Mouse (Mus musculus) ovary, postnatal 14 days (tissue): ENCODE measurements around the gene Drg1.
A peak's percentile ranks its signal among the peaks of the same experiment; 100 is the strongest.

Experiments used
- DNase-seq: peaks from one replicate; pipeline ENCODE4 v3.0.0; 2022; ENCODE audit warnings: low spot score

Gene Drg1

GRCm38 (mm10) chr11:3289803-3290639, 23.8 kb upstream of the Drg1 start:
- peak; percentile 78 for DNase-seq

GRCm38 (mm10) chr11:3289302-3289802, 23.1 kb upstream of the Drg1 start:
- peak; percentile 56 for DNase-seq

- peak; percentile 56 for DNase-seq
These were observed 22.5 kb upstream of the Drg1 start, which contains the start of gene Patz1 for GRCm38 (mm10) chr11:3288521-3289301. Gene Patz1, plus strand, starts transcription at chr11:3288874.

- no peak for DNase-seq
These were observed 21.7 kb upstream of the Drg1 start for GRCm38 (mm10) chr11:3287921-3288320.

GRCm38 (mm10) chr11:3287131-3287530, 20.9 kb upstream of the Drg1 start:
- DNase-seq: no peak

- DNase-seq: no peak
These were observed 19.7 kb upstream of the Drg1 start for GRCm38 (mm10) chr11:3285940-3286339.

GRCm38 (mm10) chr11:3283645-3284044, 17.4 kb upstream of the Drg1 start:
- DNase-seq: no peak

- no peak for DNase-seq
These were observed 16.7 kb upstream of the Drg1 start for GRCm38 (mm10) chr11:3282887-3283286.

- DNase-seq: no peak
These were observed 13.5 kb upstream of the Drg1 start for GRCm38 (mm10) chr11:3279729-3280128.

GRCm38 (mm10) chr11:3278351-3278750, 12.1 kb upstream of the Drg1 start:
- DNase-seq: no peak

- no peak for DNase-seq
These were observed 3.0 kb upstream of the Drg1 start for GRCm38 (mm10) chr11:3269241-3269640.

- no peak for DNase-seq
These were observed 918 bp upstream of the Drg1 start for GRCm38 (mm10) chr11:3267133-3267532.

GRCm38 (mm10) chr11:3265291-3266078, 730 bp downstream of the Drg1 start:
- no peak for DNase-seq

- DNase-seq: no peak
These were observed 6.7 kb downstream of the Drg1 start for GRCm38 (mm10) chr11:3259537-3259936.

- DNase-seq: no peak
These were observed 18.8 kb downstream of the Drg1 start for GRCm38 (mm10) chr11:3247387-3247786.

- DNase-seq: no peak
These were observed 22.4 kb downstream of the Drg1 start for GRCm38 (mm10) chr11:3243771-3244170.

GRCm38 (mm10) chr11:3242395-3242794, 23.8 kb downstream of the Drg1 start:
- DNase-seq: no peak

GRCm38 (mm10) chr11:3235277-3235676, 30.9 kb downstream of the Drg1 start:
- DNase-seq: no peak

- no peak for DNase-seq
These were observed 32.5 kb downstream of the Drg1 start for GRCm38 (mm10) chr11:3233704-3234103.

- DNase-seq: no peak
These were observed 34.0 kb downstream of the Drg1 start for GRCm38 (mm10) chr11:3232248-3232647.

GRCm38 (mm10) chr11:3227113-3227512, 39.1 kb downstream of the Drg1 start:
- no peak for DNase-seq

- no peak for DNase-seq
These were observed 43.1 kb downstream of the Drg1 start for GRCm38 (mm10) chr11:3223105-3223504.
